Mouse (Mus musculus) common myeloid progenitor, adult 5-6 weeks (primary cell): ENCODE results near the gene Txndc5. TPM values are rescaled to one million over a fixed set of nuclear protein-coding genes. Genes with fewer than 3 reads are reported as not detected.

Experiments used
- ATAC-seq: replicated peaks from 2 replicates; pipeline ENCODE4 v1.8.0; 2016; ENCODE audit warnings: low read depth, mild to moderate bottlenecking, moderate TSS enrichment, inconsistent platforms; ENCODE audit not compliant: poor library complexity, severe bottlenecking
- total RNA-seq: library from RNA; stranded (forward); fragments of 200-1000, 187-1606 nt; gene quantifications from 2 replicates; pipeline ENCODE4 v1.2.3, GENCODE M21; 2017

The Txndc5 gene
- total RNA-seq, 1 experiment from 2014 or later, result 57.4 TPM

- no peak for ATAC-seq
These were observed 55.1 kb downstream of the Txndc5 start for GRCm38 (mm10) chr13:38473497-38473896.

- ATAC-seq, result no peak
These were observed 56.0 kb downstream of the Txndc5 start for GRCm38 (mm10) chr13:38472636-38473035.

- no peak for ATAC-seq
These were observed 57.7 kb downstream of the Txndc5 start for GRCm38 (mm10) chr13:38470882-38471281.

- no peak for ATAC-seq
These were observed 65.2 kb downstream of the Txndc5 start for GRCm38 (mm10) chr13:38463410-38463809.

GRCm38 (mm10) chr13:38451446-38451845 lies 77.2 kb downstream of the Txndc5 start:
- ATAC-seq, result no peak

Other genes with a start within 250 kb of the Txndc5 start
- 0.29 TPM in 1 of 2 replicates, not detected in the other for gene Bmp6, start 183.7 kb downstream of the Txndc5 start, total RNA-seq
- 7.8 and 15.6 TPM in 2 replicates for gene Bloc1s5, start 106.3 kb upstream of the Txndc5 start, total RNA-seq
- gene Eef1e1, start 130.2 kb upstream of the Txndc5 start, total RNA-seq, result 57.8 and 76.5 TPM in 2 replicates